Mouse (Mus musculus) neural tube, embryonic 15.5 days (tissue): ENCODE data around the gene Slc28a2. TPM values are rescaled to one million over a fixed set of nuclear protein-coding genes. Genes with fewer than 3 reads are reported as not detected.
"Not testable (repeated sequence)": the region's sequence is repeated elsewhere in the genome, so short reads cannot be mapped to it uniquely, and the experiment has no call there.

Experiments used
- ATAC-seq: fragments of 200-750 bp; cut with Nextera tagmentation; 2 replicates; pipeline ENCODE4 v1.8.0; 2017; ENCODE audit warnings: mild to moderate bottlenecking, moderate TSS enrichment, moderate library complexity; ENCODE audit not compliant: low FRiP score
- H3K27ac ChIP-seq: fragments of 300-500 bp; sonication (generic); replicated peaks from 2 replicates; pipeline ENCODE4 v1.5.1; 2015; ENCODE audit warnings: mild to moderate bottlenecking, inconsistent platforms
- H3K27me3 ChIP-seq: fragments of 300-500 bp; sonication (generic); replicated peaks from 2 replicates; pipeline ENCODE4 v1.6.1; 2015; ENCODE audit warnings: inconsistent platforms
- H3K36me3 ChIP-seq: fragments of 300-500 bp; sonication (generic); 2 replicates; pipeline ENCODE4 v1.6.1; 2015; ENCODE audit warnings: inconsistent platforms
- H3K4me1 ChIP-seq: fragments of 300-500 bp; sonication (generic); 2 replicates; pipeline ENCODE4 v1.6.1; 2015; ENCODE audit warnings: inconsistent platforms
- H3K4me2 ChIP-seq: fragments of 300-500 bp; sonication (generic); 2 replicates; pipeline ENCODE4 v1.6.1; 2015; ENCODE audit warnings: inconsistent platforms, mild to moderate bottlenecking, moderate library complexity
- H3K4me3 ChIP-seq: fragments of 300-500 bp; sonication (generic); replicated peaks from 2 replicates; pipeline ENCODE4 v1.5.1; 2015; ENCODE audit warnings: mild to moderate bottlenecking, inconsistent platforms
- H3K9ac ChIP-seq: fragments of 300-500 bp; sonication (generic); replicated peaks from 2 replicates; pipeline ENCODE4 v1.6.1; 2015; ENCODE audit warnings: mild to moderate bottlenecking, inconsistent platforms
- H3K9me3 ChIP-seq: fragments of 300-500 bp; sonication (generic); replicated peaks from 2 replicates; pipeline ENCODE4 v1.6.1; 2016; ENCODE audit warnings: inconsistent platforms
- WGBS: fragments of 180-500 bp; shearing (Covaris S2); methylation state at CpG from one replicate; pipeline ENCODE4 v1.1.7; 2015; ENCODE audit warnings: mixed read lengths; 5-methylcytosine and 5-hydroxymethylcytosine counted together
- polyA plus RNA-seq: library from polyadenylated mRNA; unstranded; fragments of >200 nt; fragmentation: Nextera tagmentation; extraction: Ambion mirVana; gene quantifications from 2 replicates; pipeline ENCODE4 v1.2.1, GENCODE M21; 2015

Gene Slc28a2
- polyA plus RNA-seq, 1 experiment from 2014 or later = not detected

DNA sequence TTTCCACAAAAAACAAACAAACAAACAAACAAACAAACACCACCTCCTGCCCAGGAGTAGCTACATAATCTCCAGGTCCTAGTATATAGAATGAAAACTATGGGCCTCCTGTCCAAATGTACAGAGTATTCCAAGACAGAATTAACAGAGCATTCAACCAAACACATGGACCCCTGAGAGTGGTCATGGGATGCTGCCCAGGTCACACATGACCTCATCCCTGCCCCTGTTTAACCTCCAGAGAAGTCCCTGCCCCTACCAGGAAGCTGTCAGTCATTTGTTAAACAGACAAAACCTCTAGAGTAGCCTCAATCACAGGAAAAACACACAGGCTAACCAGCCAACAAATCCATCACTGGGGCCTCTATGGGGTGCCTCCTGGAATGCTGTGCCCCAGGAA lies 50.3 kb downstream of the Slc28a2 start:
- Histone ChIP-seq H3K27me3 (no peaks in the 10 kb centered on the region), H3K9me3 (no peaks in the 10 kb centered on the region), H3K27ac (no peak overlapping the region), H3K4me2 (no peak overlapping the region), H3K4me1 (no peaks in the 10 kb centered on the region), H3K9ac (no peak overlapping the region), H3K4me3 (no peak overlapping the region), H3K36me3 (no peaks in the 10 kb centered on the region)
- ATAC-seq = no peak

DNA sequence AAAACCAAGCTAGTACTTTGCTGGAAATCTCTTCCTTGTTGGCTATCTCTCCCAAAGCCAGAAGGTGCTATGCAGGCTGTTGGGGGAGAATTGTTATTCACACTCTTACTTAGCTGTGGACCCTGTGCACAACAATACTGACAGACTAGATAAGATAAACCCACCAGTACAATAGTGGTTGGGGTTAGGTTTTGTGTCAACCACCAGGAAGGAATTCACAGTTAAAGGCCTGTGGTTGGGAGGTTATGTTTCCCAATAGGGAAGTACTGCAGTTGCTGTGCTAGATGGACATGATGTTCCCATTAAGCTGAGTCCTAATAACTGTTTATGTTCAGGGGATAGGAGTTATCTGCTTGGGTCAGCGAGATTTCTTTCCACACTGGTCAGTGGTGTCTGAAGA lies 57.5 kb downstream of the Slc28a2 start:
- not testable (repeated sequence) for H3K4me1 ChIP-seq, H3K4me2 ChIP-seq, H3K9ac ChIP-seq, H3K9me3 ChIP-seq, H3K27me3 ChIP-seq, H3K4me3 ChIP-seq, ATAC-seq, H3K27ac ChIP-seq, H3K36me3 ChIP-seq
- WGBS = 74% methylated on average over 1 of the region's 1 CpGs

DNA sequence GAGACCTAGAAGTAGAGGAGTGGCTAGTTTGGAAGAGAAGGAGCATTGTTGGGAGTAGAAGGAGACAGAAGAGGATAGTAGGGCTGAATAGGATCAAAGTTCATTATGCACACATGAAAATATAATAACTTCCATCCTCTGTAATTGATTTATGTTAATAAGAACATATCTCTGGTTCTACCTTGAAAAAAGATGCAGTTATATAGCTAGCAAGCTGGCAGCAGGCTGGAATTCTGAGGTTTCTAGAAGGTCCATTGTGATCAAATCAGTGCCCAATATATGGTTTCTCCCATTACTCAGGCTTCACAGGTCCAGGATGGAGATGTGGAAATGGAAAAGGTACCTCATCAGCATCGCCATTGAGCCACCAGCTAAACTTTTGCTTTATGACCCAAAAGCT lies 58.4 kb downstream of the Slc28a2 start, which contains the start of gene Gm14085:
Gene Gm14085, plus strand, starts transcription at position 301 of the 400 bp plus-strand sequence.
- Histone ChIP-seq H3K9me3 (no peaks in the 10 kb centered on the region), H3K36me3 (no peaks in the 10 kb centered on the region), H3K4me2 (no peak within 1 kb of the TSS), H3K27me3 (no peaks in the 10 kb centered on the region), H3K27ac (no peak within 1 kb of the TSS), H3K4me1 (no peaks in the 10 kb centered on the region), H3K9ac (no peak within 1 kb of the TSS), H3K4me3 (no peak within 1 kb of the TSS)
- 95% methylated on average over 1 of the region's 1 CpGs for WGBS
- ATAC-seq = no peak

GRCm38 (mm10) chr2:122485654-122486053 lies 59.4 kb downstream of the Slc28a2 start:
- H3K9me3 ChIP-seq, ATAC-seq, H3K27me3 ChIP-seq, H3K4me3 ChIP-seq, H3K9ac ChIP-seq, H3K4me2 ChIP-seq, H3K27ac ChIP-seq, H3K36me3 ChIP-seq, H3K4me1 ChIP-seq: not testable (repeated sequence)
- WGBS = 72% methylated on average over 2 of the region's 3 CpGs

- not testable (repeated sequence) for H3K9me3 ChIP-seq, H3K36me3 ChIP-seq, H3K4me2 ChIP-seq, H3K4me1 ChIP-seq, H3K4me3 ChIP-seq, H3K27me3 ChIP-seq, ATAC-seq, H3K27ac ChIP-seq, H3K9ac ChIP-seq
These were observed 59.8 kb downstream of the Slc28a2 start for GRCm38 (mm10) chr2:122486122-122486521.

GRCm38 (mm10) chr2:122486674-122487073 lies 60.4 kb downstream of the Slc28a2 start:
- H3K9me3 ChIP-seq = no peaks in the 10 kb centered on the region
- no peaks in the 10 kb centered on the region for H3K27me3 ChIP-seq
- no peak overlapping the region for H3K4me3 ChIP-seq
- no peak for ATAC-seq
- H3K4me1 ChIP-seq = no peaks in the 10 kb centered on the region
- no peak overlapping the region for H3K27ac ChIP-seq
- H3K9ac ChIP-seq = no peak overlapping the region
- no peak overlapping the region for H3K4me2 ChIP-seq
- 89% methylated on average over 2 of the region's 2 CpGs for WGBS
- H3K36me3 ChIP-seq = no peaks in the 10 kb centered on the region

Other genes starting within 250 kb of the Slc28a2 start
- gene Patl2, start 240.3 kb upstream of the Slc28a2 start, polyA plus RNA-seq = 0.09 TPM in 1 of 2 replicates, not detected in the other
- gene Terb2, start 240.2 kb upstream of the Slc28a2 start, polyA plus RNA-seq = not detected in 2 replicates
- gene Sord, start 191.7 kb upstream of the Slc28a2 start, polyA plus RNA-seq = 21.4 and 41.7 TPM in 2 replicates
- gene Duox2, start 128.0 kb upstream of the Slc28a2 start, polyA plus RNA-seq = 0.03 and 0.12 TPM in 2 replicates
- gene Duoxa2, start 127.6 kb upstream of the Slc28a2 start, polyA plus RNA-seq = 0.52 and 0.56 TPM in 2 replicates
- gene Duoxa1, start 112.7 kb upstream of the Slc28a2 start, polyA plus RNA-seq = 0.17 and 1.2 TPM in 2 replicates
- gene Duox1, start 110.8 kb upstream of the Slc28a2 start, polyA plus RNA-seq = 0.10 and 0.27 TPM in 2 replicates
- 11.2 and 12.0 TPM in 2 replicates for gene Shf, start 57.3 kb upstream of the Slc28a2 start, polyA plus RNA-seq
- not detected in 2 replicates for gene Gm14085, start 58.5 kb downstream of the Slc28a2 start, polyA plus RNA-seq
- gene Gatm, start 184.8 kb downstream of the Slc28a2 start, polyA plus RNA-seq = 41.3 and 45.0 TPM in 2 replicates
- 1.1 and 5.5 TPM in 2 replicates for gene AA467197, start 210.5 kb downstream of the Slc28a2 start, polyA plus RNA-seq